29 mouse cellular contexts compared by ENCODE assay signal in the genomic region with DNA sequence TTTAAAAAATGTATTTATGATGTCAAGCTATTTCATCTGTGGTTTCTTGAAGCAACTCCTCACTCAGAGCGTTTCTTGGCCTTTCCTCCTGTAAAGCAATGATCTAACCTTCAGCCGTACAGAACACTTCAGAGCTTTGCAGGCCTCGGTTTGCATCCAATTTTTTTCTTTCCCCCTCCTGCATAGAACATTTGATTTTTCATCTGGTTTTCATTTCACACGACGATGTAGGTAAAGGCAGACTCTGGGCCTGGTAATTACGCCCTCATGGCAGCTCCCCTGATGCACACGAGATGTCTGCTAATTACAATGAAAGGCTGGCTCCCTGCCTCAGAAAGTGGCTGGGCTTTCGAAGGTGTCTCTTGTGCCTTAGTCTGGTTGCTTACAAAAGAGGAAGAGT.
DNase-seq lines count a peak whose midpoint lies in the region; ATAC-seq lines count a peak whose summit lies in the region.
"Had no signal": no experiment of that assay in that cellular context is flagged by ENCODE, and none has a peak within 500 bp of the region (broad histone marks: within the 10 kb centered on the region; RNA-seq: fewer than 3 reads in every experiment).

No protein-coding gene starts in this region.

- peak overlapping the region; percentile 82 for H3K27ac ChIP-seq in embryonic facial prominence, embryonic 14.5 days (replicated peaks; ENCODE audit: low read depth, low read length)
- H3K27ac ChIP-seq in limb, embryonic 11.5 days (replicated peaks; ENCODE audit: low read depth, low read length), result peak overlapping the region; percentile 49
- H3K27ac ChIP-seq: forebrain, embryonic 13.5 days; hindbrain, embryonic 13.5 days; liver, embryonic 13.5 days; midbrain, embryonic 13.5 days; stomach, embryonic 15.5 days had no signal

- H3K4me2 ChIP-seq in embryonic facial prominence, embryonic 14.5 days (ENCODE audit: low read depth, low read length), result no peak overlapping the region
- H3K4me2 ChIP-seq in limb, embryonic 11.5 days (ENCODE audit: low read depth, severe bottlenecking), result no peak overlapping the region
- H3K4me2 ChIP-seq: forebrain, embryonic 13.5 days; heart, embryonic 11.5 days; hindbrain, embryonic 13.5 days; liver, embryonic 13.5 days; midbrain, embryonic 13.5 days; stomach, embryonic 15.5 days had no signal

- H3K4me3 ChIP-seq in embryonic facial prominence, embryonic 14.5 days (ENCODE audit: low read depth, low read length), result no peak overlapping the region
- H3K4me3 ChIP-seq in limb, embryonic 11.5 days (ENCODE audit: low read depth, low read length), result no peak overlapping the region
- H3K4me3 ChIP-seq: forebrain, embryonic 13.5 days; hindbrain, embryonic 13.5 days; liver, embryonic 13.5 days; megakaryocyte, embryonic 14.5 days; midbrain, embryonic 13.5 days; stomach, embryonic 15.5 days had no signal

- H3K9ac ChIP-seq in embryonic facial prominence, embryonic 14.5 days (ENCODE audit: low read depth, low read length), result no peak overlapping the region
- H3K9ac ChIP-seq in limb, embryonic 11.5 days (ENCODE audit: low read length), result no peak overlapping the region
- H3K9ac ChIP-seq: forebrain, embryonic 13.5 days; hindbrain, embryonic 13.5 days; liver, embryonic 13.5 days; midbrain, embryonic 13.5 days; stomach, embryonic 15.5 days had no signal

- H3K27me3 ChIP-seq in embryonic facial prominence, embryonic 14.5 days (replicated peaks; ENCODE audit: control insufficient read depth, insufficient read depth, low read length), result no peaks in the 10 kb centered on the region
- H3K27me3 ChIP-seq in limb, embryonic 11.5 days (ENCODE audit: control insufficient read depth, insufficient read depth, low read length), result no peaks in the 10 kb centered on the region
- H3K27me3 ChIP-seq: CH12.LX; hindbrain, embryonic 13.5 days; liver, embryonic 13.5 days; megakaryocyte, embryonic 14.5 days; midbrain, embryonic 13.5 days; Patski; stomach, embryonic 15.5 days had no signal

- H3K4me1 ChIP-seq in embryonic facial prominence, embryonic 14.5 days (ENCODE audit: control insufficient read depth, insufficient read depth, low read length), result peaks cover 52% of the 10 kb centered on the region
- peaks cover 43% of the 10 kb centered on the region for H3K4me1 ChIP-seq in limb, embryonic 11.5 days (ENCODE audit: control insufficient read depth, insufficient read depth, low read length)
- H3K4me1 ChIP-seq: megakaryocyte, embryonic 14.5 days had no signal

- 25% methylated on average over 8 of the region's 8 CpGs for WGBS in embryonic facial prominence, embryonic 14.5 days
- 13% methylated on average over 8 of the region's 8 CpGs for WGBS in limb, embryonic 11.5 days

- no peaks in the 10 kb centered on the region for H3K36me3 ChIP-seq in embryonic facial prominence, embryonic 14.5 days (ENCODE audit: control insufficient read depth, insufficient read depth, low read length)
- H3K36me3 ChIP-seq in limb, embryonic 11.5 days (ENCODE audit: control insufficient read depth, insufficient read depth, low read length), result no peaks in the 10 kb centered on the region
- H3K36me3 ChIP-seq: hindbrain, embryonic 13.5 days; liver, embryonic 13.5 days; midbrain, embryonic 13.5 days; stomach, embryonic 15.5 days had no signal

- DNase-seq in heart, adult 11 months, result peak; percentile 73
- DNase-seq in heart, postnatal 4 days, result no peak
- DNase-seq in embryonic facial prominence, embryonic 14.5 days (ENCODE audit: low spot score), result peak; percentile 89
- no peak for DNase-seq in limb, embryonic 11.5 days (ENCODE audit: low spot score)
- no peak for DNase-seq in frontal cortex, postnatal 10 days (ENCODE audit: low spot score in 2 of 2)
- no peak for DNase-seq in thymus, postnatal 36 days
- DNase-seq in layer of hippocampus, adult 11-12 months (ENCODE audit: low spot score), result no peak
- no peak for DNase-seq in right cerebral cortex, postnatal 14 days
- DNase-seq: adrenal gland, postnatal 25 days; cerebellum, adult 2 months; cerebellum, postnatal 14 days; gastrocnemius, postnatal 25 days; heart, adult 18-20 months; heart, postnatal 36 days; kidney, adult 2 months; kidney, postnatal 36 days; liver, embryonic 13.5 days; lung, adult 18-20 months; lung, postnatal 4 days had no signal

- no peaks in the 10 kb centered on the region for H3K9me3 ChIP-seq in embryonic facial prominence, embryonic 14.5 days (ENCODE audit: control insufficient read depth, low read length)
- H3K9me3 ChIP-seq in limb, embryonic 11.5 days (ENCODE audit: control insufficient read depth, low read length), result no peaks in the 10 kb centered on the region
- H3K9me3 ChIP-seq: forebrain, embryonic 13.5 days; hindbrain, embryonic 13.5 days; midbrain, embryonic 13.5 days; stomach, embryonic 15.5 days had no signal

- peak; percentile 73 for ATAC-seq in embryonic facial prominence, embryonic 14.5 days (ENCODE audit: low read depth)
- no peak for ATAC-seq in limb, embryonic 11.5 days (ENCODE audit: insufficient number of reproducible peaks, low FRiP score, low TSS enrichment, low read depth)
- ATAC-seq: forebrain, embryonic 13.5 days; inflammation-experienced regulatory T-cells, adult 6 months; lung, postnatal 0 days; midbrain, embryonic 13.5 days; Patski had no signal

Comparison
In these comparisons a context has a peak if more than half of its experiments do, and no peak if none do; other contexts are left out.
1. DNase-seq: peak in heart, adult 11 months (single experiment) and embryonic facial prominence, embryonic 14.5 days (single experiment); none in heart, postnatal 4 days (single experiment), limb, embryonic 11.5 days (single experiment), frontal cortex, postnatal 10 days (0 of 2), thymus, postnatal 36 days (0 of 2), layer of hippocampus, adult 11-12 months (single experiment) and right cerebral cortex, postnatal 14 days (single experiment).